Mouse (Mus musculus) kidney, embryonic 14.5 days (tissue): ENCODE data around the gene Vamp2. TPM values are rescaled to one million over a fixed set of nuclear protein-coding genes. Genes with fewer than 3 reads are reported as not detected.
"Not testable (repeated sequence)": the region's sequence is repeated elsewhere in the genome, so short reads cannot be mapped to it uniquely, and the experiment has no call there.

ENCODE experiments used
- ATAC-seq: fragments of 200-750 bp; cut with Nextera tagmentation; 2 replicates; pipeline ENCODE4 v1.8.0; 2017; ENCODE audit warnings: moderate number of reproducible peaks, mild to moderate bottlenecking, moderate TSS enrichment, moderate library complexity; ENCODE audit not compliant: low FRiP score, low TSS enrichment
- H3K27ac ChIP-seq: fragments of 300-500 bp; sonication (generic); 2 replicates; pipeline ENCODE4 v1.5.1; 2014; ENCODE audit warnings: low read depth, mild to moderate bottlenecking, low read length, moderate library complexity, mixed read lengths
- H3K27me3 ChIP-seq: fragments of 300-500 bp; sonication (generic); 2 replicates; pipeline ENCODE4 v1.6.1; 2014; ENCODE audit warnings: mild to moderate bottlenecking, low read length; ENCODE audit not compliant: control insufficient read depth, insufficient read depth
- H3K36me3 ChIP-seq: fragments of 300-500 bp; sonication (generic); 2 replicates; pipeline ENCODE4 v1.6.1; 2014; ENCODE audit warnings: low read length, mixed read lengths; ENCODE audit not compliant: control insufficient read depth, insufficient read depth
- H3K4me1 ChIP-seq: fragments of 300-500 bp; sonication (generic); 2 replicates; pipeline ENCODE4 v1.6.1; 2014; ENCODE audit warnings: low read length, mixed read lengths; ENCODE audit not compliant: control insufficient read depth, insufficient read depth
- H3K4me2 ChIP-seq: fragments of 300-500 bp; sonication (generic); replicated peaks from 2 replicates; pipeline ENCODE4 v1.6.1; 2014; ENCODE audit warnings: low read depth, mild to moderate bottlenecking, low read length
- H3K4me3 ChIP-seq: fragments of 300-500 bp; sonication (generic); 2 replicates; pipeline ENCODE4 v1.5.1; 2014; ENCODE audit warnings: mild to moderate bottlenecking, low read length
- H3K9ac ChIP-seq: fragments of 300-500 bp; sonication (generic); 2 replicates; pipeline ENCODE4 v1.6.1; 2014; ENCODE audit warnings: low read depth, mild to moderate bottlenecking, low read length, moderate library complexity
- H3K9me3 ChIP-seq: fragments of 300-500 bp; sonication (generic); 2 replicates; pipeline ENCODE4 v1.6.1; 2016; ENCODE audit warnings: low read length; ENCODE audit not compliant: control insufficient read depth
- WGBS: fragments of 180-500 bp; shearing (Covaris S2); extraction: QIAGEN DNeasy Blood & Tissue Kit; methylation state at CpG from one replicate; pipeline ENCODE4 v1.1.7; 2014; 5-methylcytosine and 5-hydroxymethylcytosine counted together
- polyA plus RNA-seq: library from polyadenylated mRNA; unstranded; fragments of >200 nt; fragmentation: Nextera tagmentation; extraction: Ambion mirVana; gene quantifications from 2 replicates; pipeline ENCODE4 v1.2.1, GENCODE M21; 2014

Vamp2 gene
- polyA plus RNA-seq, 1 experiment from 2014 or later: 86.5 TPM

DNA sequence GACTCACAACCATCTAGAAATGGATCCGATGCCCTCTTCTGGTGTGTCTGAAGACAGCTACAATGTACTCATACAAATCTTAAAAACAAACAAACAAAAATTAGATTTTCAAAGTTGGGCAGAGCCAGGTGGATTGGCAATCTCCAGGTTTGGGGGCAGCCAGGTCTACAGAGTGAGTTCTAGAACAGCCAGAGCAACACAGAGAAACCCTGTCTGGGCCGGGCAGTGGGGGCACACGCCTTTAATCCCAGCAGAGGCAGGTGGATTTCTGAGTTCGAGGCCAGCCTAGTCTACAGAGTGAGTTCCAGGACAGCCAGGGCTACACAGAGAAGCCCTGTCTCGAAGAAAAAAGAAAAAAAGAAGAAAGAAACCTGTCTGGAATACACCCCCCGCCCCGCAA, 5.6 kb downstream of the Vamp2 start:
- not testable (repeated sequence) for H3K27ac ChIP-seq, H3K9ac ChIP-seq, H3K4me3 ChIP-seq, H3K4me2 ChIP-seq, H3K9me3 ChIP-seq, ATAC-seq, H3K27me3 ChIP-seq
- 88% methylated on average over 7 of the region's 7 CpGs for WGBS
- Histone ChIP-seq H3K36me3 (peaks cover 33% of the 10 kb centered on the region), H3K4me1 (peaks cover 53% of the 10 kb centered on the region)

DNA sequence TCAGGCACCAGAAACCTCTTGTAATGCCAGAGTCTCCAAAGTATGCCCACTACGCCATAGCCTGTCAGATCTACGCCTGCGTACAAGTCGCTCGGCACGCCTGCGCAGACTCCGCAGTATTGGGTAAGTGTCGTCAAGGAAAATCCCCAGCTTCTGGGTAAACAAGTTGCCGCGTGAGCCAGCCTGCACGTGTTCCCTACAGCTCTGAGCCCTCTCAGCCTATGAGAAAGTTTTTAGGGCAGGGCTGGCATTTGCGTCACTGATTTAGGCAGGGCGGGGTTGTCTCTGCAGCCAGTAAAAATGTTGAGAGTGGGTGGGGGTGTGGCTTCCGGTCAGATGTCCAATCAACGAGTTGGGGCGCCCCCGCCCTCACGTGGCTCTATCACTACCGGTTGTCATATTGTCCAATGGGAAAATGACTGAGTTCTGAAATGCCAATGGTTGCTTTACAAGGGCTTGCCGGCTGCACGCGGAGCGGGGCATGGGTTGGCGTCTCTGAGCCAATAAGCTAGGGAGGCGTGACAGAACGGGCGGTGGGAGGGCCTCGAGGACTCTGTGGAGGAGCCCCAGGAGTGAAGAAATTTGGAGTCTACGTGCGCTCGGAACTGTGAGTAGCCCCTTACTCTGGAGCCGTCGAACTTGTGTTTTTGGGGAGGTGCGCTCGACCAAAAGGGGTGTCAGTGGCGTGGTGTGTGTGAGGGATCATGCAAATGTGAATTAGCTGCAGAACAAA, 6.6 kb downstream of the Vamp2 start, which contains the start of gene Per1:
Gene Per1, plus strand, starts transcription at position 521 of the 733 bp plus-strand sequence.
- Histone ChIP-seq H3K9me3 (no peaks in the 10 kb centered on the region), H3K27ac (peak within 1 kb of the TSS; percentile 89), H3K4me2 (peak within 1 kb of the TSS; percentile 95), H3K27me3 (no peaks in the 10 kb centered on the region), H3K9ac (peak within 1 kb of the TSS; percentile 74), H3K4me1 (peaks cover 51% of the 10 kb centered on the region), H3K36me3 (peaks cover 28% of the 10 kb centered on the region), H3K4me3 (peak within 1 kb of the TSS; percentile 62)
- peak; percentile 92 for ATAC-seq
- under 1% methylated on average over 37 of the region's 37 CpGs for WGBS

DNA sequence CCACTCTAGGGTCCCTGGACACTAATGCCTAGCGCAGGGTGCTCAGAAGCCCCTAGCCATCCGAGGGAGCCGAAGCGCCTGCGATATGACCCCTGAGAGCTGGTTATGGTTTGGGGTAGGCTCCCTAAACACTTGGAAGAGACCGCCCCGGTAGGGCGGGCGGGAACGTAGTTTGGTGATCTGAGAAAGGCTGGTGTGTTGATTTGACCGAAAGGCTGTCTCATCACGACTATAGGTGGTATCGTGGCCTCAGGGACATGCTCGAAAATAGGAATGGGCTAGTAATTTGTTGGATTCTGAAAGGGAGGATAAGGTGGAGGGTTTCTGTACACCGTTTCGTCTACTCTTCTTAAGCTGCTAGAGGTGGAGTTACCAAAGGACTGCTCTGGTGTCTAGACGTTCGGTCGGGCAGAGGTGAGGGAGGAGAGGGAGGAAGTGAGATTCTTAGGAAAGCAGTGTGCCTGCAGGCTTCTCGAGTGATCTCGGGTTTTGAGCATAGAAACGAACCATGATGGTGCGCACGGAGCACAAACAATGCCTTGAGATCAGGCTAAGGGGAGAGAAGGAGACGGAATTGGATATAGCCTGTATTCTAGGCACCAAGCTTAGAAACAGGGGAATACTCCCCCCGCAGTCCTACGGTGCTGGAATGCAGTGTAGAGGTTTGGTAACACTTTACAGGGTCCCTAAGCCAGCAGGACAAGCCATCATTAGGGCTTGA, 7.4 kb downstream of the Vamp2 start:
- H3K9ac ChIP-seq: peak overlapping the region; percentile 74
- peaks cover 50% of the 10 kb centered on the region for H3K4me1 ChIP-seq
- peak overlapping the region; percentile 62 for H3K4me3 ChIP-seq
- no peak for ATAC-seq
- 2% methylated on average over 27 of the region's 27 CpGs for WGBS
- peak overlapping the region; percentile 89 for H3K27ac ChIP-seq
- no peaks in the 10 kb centered on the region for H3K27me3 ChIP-seq
- H3K36me3 ChIP-seq: peaks cover 22% of the 10 kb centered on the region
- H3K9me3 ChIP-seq: no peaks in the 10 kb centered on the region
- H3K4me2 ChIP-seq: peak overlapping the region; percentile 95

DNA sequence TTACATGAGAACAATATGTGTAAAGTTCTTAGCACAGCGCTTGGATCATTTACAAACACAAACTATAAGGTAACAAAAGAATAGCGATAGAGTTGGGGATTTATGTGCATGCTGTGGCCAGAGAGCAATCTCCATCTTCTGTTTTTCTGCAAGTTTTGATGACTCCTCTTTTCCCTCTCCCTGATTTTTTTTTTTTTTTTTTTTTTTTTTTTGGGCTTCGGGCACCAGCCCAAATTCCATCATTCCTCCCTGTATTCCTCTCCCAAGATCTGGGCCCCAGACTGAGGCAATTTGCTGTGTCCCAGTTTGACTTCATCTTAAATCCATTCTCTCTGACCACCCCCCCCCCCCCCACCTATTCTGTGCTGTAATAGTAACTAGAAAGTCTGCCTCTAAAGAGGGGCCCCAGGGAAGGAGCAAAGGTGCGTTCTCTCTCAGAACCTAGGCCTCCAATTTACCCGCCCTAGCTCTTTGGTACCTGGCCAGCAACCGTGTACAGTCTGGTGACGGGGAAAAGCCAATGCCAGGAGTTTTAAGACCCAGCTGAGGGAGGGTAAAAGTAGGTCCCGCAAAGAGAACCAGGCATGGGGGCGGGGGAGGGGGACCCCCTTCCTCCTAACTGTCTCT, 8.2 kb downstream of the Vamp2 start:
- Histone ChIP-seq H3K4me1 (peaks cover 51% of the 10 kb centered on the region), H3K4me2 (peak overlapping the region; percentile 95), H3K27ac (peak overlapping the region; percentile 86; the same call in 1 of the 2 replicates), H3K36me3 (peaks cover 23% of the 10 kb centered on the region), H3K9ac (peak overlapping the region; percentile 74), H3K9me3 (no peaks in the 10 kb centered on the region), H3K27me3 (no peaks in the 10 kb centered on the region), H3K4me3 (peak overlapping the region; percentile 62)
- WGBS: 10% methylated on average over 9 of the region's 9 CpGs
- ATAC-seq: no peak

DNA sequence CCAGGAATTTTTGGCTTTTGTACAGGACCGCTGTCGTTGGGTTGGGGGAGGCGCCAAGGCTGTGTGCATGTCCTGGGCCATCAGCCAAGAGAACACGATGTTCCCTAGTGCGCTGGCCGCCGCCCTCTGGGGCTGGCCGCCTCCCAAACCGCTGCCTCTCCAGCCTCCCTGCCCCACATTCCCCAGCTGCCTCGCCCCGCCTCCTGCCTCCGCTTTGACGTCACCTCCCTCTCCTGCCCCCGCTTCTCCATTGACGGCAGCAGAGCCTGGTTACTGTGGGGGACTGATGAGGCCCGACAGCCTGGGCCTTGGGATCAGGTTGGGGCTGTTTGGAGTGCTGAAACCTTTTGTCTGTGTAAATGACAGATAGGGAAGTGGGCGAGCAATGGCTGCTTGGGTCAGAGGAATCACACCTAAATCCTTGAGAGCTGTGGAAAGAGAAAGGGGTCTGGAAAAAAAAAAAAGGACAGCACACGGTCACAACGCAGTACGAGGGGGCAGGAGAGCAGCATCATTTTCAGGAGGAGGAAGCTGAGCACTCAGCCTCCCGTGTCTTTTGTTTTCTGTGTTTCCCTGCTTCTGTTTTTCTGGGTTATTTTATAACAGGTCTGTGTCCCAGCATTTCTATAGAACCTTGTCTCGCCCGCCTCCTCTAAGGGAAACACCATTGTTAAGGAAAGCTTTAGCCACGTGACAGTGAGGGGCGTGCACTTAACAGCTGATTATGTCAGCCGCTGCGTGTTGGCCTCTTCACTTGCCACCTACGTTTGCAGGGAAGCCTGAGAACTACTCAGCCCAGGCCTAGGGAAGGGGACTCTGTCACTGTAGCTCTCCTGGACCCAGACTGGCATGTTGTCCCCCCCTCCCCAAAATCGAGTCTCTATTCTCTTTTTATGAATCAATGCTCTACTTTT, 9.0 kb downstream of the Vamp2 start:
- H3K4me3 ChIP-seq: peak overlapping the region; percentile 62
- peaks cover 51% of the 10 kb centered on the region for H3K4me1 ChIP-seq
- peaks cover 23% of the 10 kb centered on the region for H3K36me3 ChIP-seq
- peak overlapping the region; percentile 74 for H3K9ac ChIP-seq
- ATAC-seq: peak; percentile 14
- peak overlapping the region; percentile 86 for H3K27ac ChIP-seq
- H3K9me3 ChIP-seq: no peaks in the 10 kb centered on the region
- no peaks in the 10 kb centered on the region for H3K27me3 ChIP-seq
- WGBS: 4% methylated on average over 24 of the region's 29 CpGs
- H3K4me2 ChIP-seq: peak overlapping the region; percentile 95

DNA sequence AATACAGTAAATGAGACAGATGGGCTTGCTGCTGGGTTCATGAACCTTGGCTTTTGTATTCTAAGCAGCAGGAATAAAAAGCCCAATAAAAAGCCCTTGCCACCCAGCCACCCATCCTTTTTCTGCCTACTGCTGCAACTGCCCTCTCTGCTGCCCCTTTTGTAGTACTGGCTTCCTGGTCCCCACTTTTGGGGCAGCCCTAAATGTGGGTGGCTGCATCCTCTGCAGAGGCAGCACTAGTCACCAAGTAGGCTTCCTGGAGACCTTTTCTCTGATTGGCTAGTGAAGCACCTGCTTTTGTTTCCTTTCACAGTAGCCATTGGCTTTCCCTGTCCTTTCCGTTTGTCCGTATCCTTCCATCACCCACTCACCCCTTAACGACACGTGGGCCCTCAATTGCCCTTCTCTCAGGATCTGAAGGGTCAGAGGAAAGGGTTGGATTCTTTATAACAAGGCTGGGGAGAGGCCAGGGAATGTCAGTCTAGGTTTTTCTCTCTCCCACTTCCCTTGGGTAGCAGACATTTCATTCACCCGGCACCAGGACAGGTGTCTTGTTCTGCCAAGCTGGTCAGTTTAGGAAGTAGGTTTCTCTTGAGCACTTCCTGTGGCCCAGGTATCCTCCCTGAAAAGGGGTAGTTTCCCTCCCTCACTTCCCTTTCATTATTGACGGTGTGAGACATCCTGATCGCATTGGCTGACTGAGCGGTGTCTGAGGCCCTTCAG, 9.9 kb downstream of the Vamp2 start:
- Histone ChIP-seq H3K9me3 (no peaks in the 10 kb centered on the region), H3K4me2 (peak overlapping the region; percentile 96), H3K4me3 (peak overlapping the region; percentile 51; the same call in 1 of the 2 replicates), H3K36me3 (peaks cover 27% of the 10 kb centered on the region), H3K27ac (peak overlapping the region; percentile 88; the same call in 1 of the 2 replicates), H3K9ac (no peak overlapping the region; the same call in 1 of the 2 replicates), H3K27me3 (no peaks in the 10 kb centered on the region), H3K4me1 (peaks cover 51% of the 10 kb centered on the region)
- 15% methylated on average over 8 of the region's 8 CpGs for WGBS
- no peak for ATAC-seq

DNA sequence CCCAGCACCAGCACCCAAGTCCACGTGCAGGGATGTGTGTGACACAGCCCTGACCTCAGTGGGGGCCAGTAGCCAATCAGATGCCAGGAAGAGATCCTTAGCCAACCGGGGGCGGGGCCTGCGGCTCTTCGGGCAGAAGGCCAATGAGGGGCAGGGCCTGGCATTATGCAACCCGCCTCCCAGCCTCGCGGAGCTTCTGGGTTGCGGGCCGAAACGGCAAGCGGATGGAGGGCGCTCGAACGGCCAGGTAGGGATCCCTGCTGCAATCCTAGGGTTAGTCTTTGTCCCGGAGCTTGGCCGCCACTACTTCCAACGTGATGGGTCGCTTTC, 10.4 kb downstream of the Vamp2 start:
- Histone ChIP-seq H3K27me3 (no peaks in the 10 kb centered on the region), H3K4me3 (peak overlapping the region; percentile 51), H3K36me3 (peaks cover 32% of the 10 kb centered on the region), H3K4me1 (peaks cover 51% of the 10 kb centered on the region), H3K9me3 (no peaks in the 10 kb centered on the region), H3K9ac (peak overlapping the region; percentile 67), H3K4me2 (peak overlapping the region; percentile 96), H3K27ac (peak overlapping the region; percentile 88)
- 0% methylated on average over 19 of the region's 19 CpGs for WGBS
- ATAC-seq: peak; percentile 8; the same call in 1 of the 2 replicates
